Mouse (Mus musculus): Measurements from ENCODE around the gene Cbfa2t2. TPM values are rescaled to one million over a fixed set of nuclear protein-coding genes. Genes with fewer than 3 reads are reported as not detected.

Cbfa2t2 gene
- polyA plus RNA-seq, 1 experiment from 2014 or later, result 43.6 TPM

GRCm38 (mm10) chr2:154565562-154565961 lies 129.3 kb downstream of the Cbfa2t2 start:
- no peak overlapping the region for H3K4me3 ChIP-seq (ENCODE audit: low read depth, low read length)
- H3K9ac ChIP-seq (replicated peaks; ENCODE audit: low read depth, low read length), result no peak overlapping the region
- no peak for ATAC-seq (ENCODE audit: insufficient number of reproducible peaks, insufficient read depth, low FRiP score, low read depth)
- 73% methylated on average over 3 of the region's 3 CpGs for WGBS
- H3K4me2 ChIP-seq (replicated peaks; ENCODE audit: low read depth, low read length), result no peak overlapping the region
- H3K4me1 ChIP-seq (ENCODE audit: control insufficient read depth, insufficient read depth, low read length), result peaks cover 31% of the 10 kb centered on the region
- no peak overlapping the region for H3K27ac ChIP-seq (ENCODE audit: low read length)
- no peaks in the 10 kb centered on the region for H3K27me3 ChIP-seq (ENCODE audit: control insufficient read depth, insufficient read depth, low read length)
- H3K36me3 ChIP-seq (ENCODE audit: control insufficient read depth, insufficient read depth, low read length), result peaks cover 15% of the 10 kb centered on the region
- H3K9me3 ChIP-seq (ENCODE audit: control insufficient read depth, low read depth, low read length), result no peaks in the 10 kb centered on the region

GRCm38 (mm10) chr2:154566641-154567040 lies 130.4 kb downstream of the Cbfa2t2 start:
- ATAC-seq (ENCODE audit: insufficient number of reproducible peaks, insufficient read depth, low FRiP score, low read depth), result no peak
- WGBS, result 34% methylated on average over 8 of the region's 8 CpGs
- H3K4me2 ChIP-seq (replicated peaks; ENCODE audit: low read depth, low read length), result no peak overlapping the region
- no peaks in the 10 kb centered on the region for H3K9me3 ChIP-seq (ENCODE audit: control insufficient read depth, low read depth, low read length)
- no peak overlapping the region for H3K9ac ChIP-seq (replicated peaks; ENCODE audit: low read depth, low read length)
- peaks cover 7% of the 10 kb centered on the region for H3K36me3 ChIP-seq (ENCODE audit: control insufficient read depth, insufficient read depth, low read length)
- H3K27me3 ChIP-seq (ENCODE audit: control insufficient read depth, insufficient read depth, low read length), result no peaks in the 10 kb centered on the region
- H3K4me1 ChIP-seq (ENCODE audit: control insufficient read depth, insufficient read depth, low read length), result peaks cover 31% of the 10 kb centered on the region
- H3K27ac ChIP-seq (ENCODE audit: low read length), result no peak overlapping the region
- no peak overlapping the region for H3K4me3 ChIP-seq (ENCODE audit: low read depth, low read length)

- no peaks in the 10 kb centered on the region for H3K27me3 ChIP-seq (ENCODE audit: control insufficient read depth, insufficient read depth, low read length)
- H3K9ac ChIP-seq (replicated peaks; ENCODE audit: low read depth, low read length), result no peak overlapping the region
- peak overlapping the region; percentile 72 for H3K4me3 ChIP-seq (ENCODE audit: low read depth, low read length)
- WGBS, result 61% methylated on average over 2 of the region's 2 CpGs
- H3K27ac ChIP-seq (ENCODE audit: low read length), result peak overlapping the region; percentile 89; the same call in 1 of the 2 replicates
- peaks cover 4% of the 10 kb centered on the region for H3K36me3 ChIP-seq (ENCODE audit: control insufficient read depth, insufficient read depth, low read length)
- H3K4me2 ChIP-seq (replicated peaks; ENCODE audit: low read depth, low read length), result peak overlapping the region; percentile 82
- no peak for ATAC-seq (ENCODE audit: insufficient number of reproducible peaks, insufficient read depth, low FRiP score, low read depth)
- H3K9me3 ChIP-seq (ENCODE audit: control insufficient read depth, low read depth, low read length), result no peaks in the 10 kb centered on the region
- H3K4me1 ChIP-seq (ENCODE audit: control insufficient read depth, insufficient read depth, low read length), result peaks cover 31% of the 10 kb centered on the region
Observed at GRCm38 (mm10) chr2:154567766-154568165, 131.5 kb downstream of the Cbfa2t2 start.

GRCm38 (mm10) chr2:154568329-154569070 lies 132.2 kb downstream of the Cbfa2t2 start:
- Histone ChIP-seq H3K4me2 (replicated peaks; ENCODE audit: low read depth, low read length) (peak overlapping the region; percentile 82), H3K27me3 (ENCODE audit: control insufficient read depth, insufficient read depth, low read length) (no peaks in the 10 kb centered on the region), H3K9ac (replicated peaks; ENCODE audit: low read depth, low read length) (peak overlapping the region; percentile 87), H3K4me3 (ENCODE audit: low read depth, low read length) (peak overlapping the region; percentile 72), H3K9me3 (ENCODE audit: control insufficient read depth, low read depth, low read length) (no peaks in the 10 kb centered on the region), H3K4me1 (ENCODE audit: control insufficient read depth, insufficient read depth, low read length) (peaks cover 31% of the 10 kb centered on the region), H3K36me3 (ENCODE audit: control insufficient read depth, insufficient read depth, low read length) (peaks cover 2% of the 10 kb centered on the region; the same call in 1 of the 2 replicates), H3K27ac (ENCODE audit: low read length) (peak overlapping the region; percentile 89)
- 13% methylated on average over 10 of the region's 10 CpGs for WGBS
- peak; percentile 2; the same call in 1 of the 2 replicates for ATAC-seq (ENCODE audit: insufficient number of reproducible peaks, insufficient read depth, low FRiP score, low read depth)

GRCm38 (mm10) chr2:154569071-154569748 lies 132.9 kb downstream of the Cbfa2t2 start:
- peak overlapping the region; percentile 82 for H3K4me2 ChIP-seq (replicated peaks; ENCODE audit: low read depth, low read length)
- H3K9ac ChIP-seq (replicated peaks; ENCODE audit: low read depth, low read length), result peak overlapping the region; percentile 87
- peak overlapping the region; percentile 72 for H3K4me3 ChIP-seq (ENCODE audit: low read depth, low read length)
- peaks cover 2% of the 10 kb centered on the region; the same call in 1 of the 2 replicates for H3K36me3 ChIP-seq (ENCODE audit: control insufficient read depth, insufficient read depth, low read length)
- no peaks in the 10 kb centered on the region for H3K27me3 ChIP-seq (ENCODE audit: control insufficient read depth, insufficient read depth, low read length)
- peak; percentile 85 for ATAC-seq (ENCODE audit: insufficient number of reproducible peaks, insufficient read depth, low FRiP score, low read depth)
- H3K4me1 ChIP-seq (ENCODE audit: control insufficient read depth, insufficient read depth, low read length), result peaks cover 31% of the 10 kb centered on the region
- H3K27ac ChIP-seq (ENCODE audit: low read length), result peak overlapping the region; percentile 89
- under 1% methylated on average over 69 of the region's 70 CpGs for whole genome bisulfite sequencing
- H3K9me3 ChIP-seq (ENCODE audit: control insufficient read depth, low read depth, low read length), result no peaks in the 10 kb centered on the region

- peaks cover 31% of the 10 kb centered on the region for H3K4me1 ChIP-seq (ENCODE audit: control insufficient read depth, insufficient read depth, low read length)
- WGBS, result 1% methylated on average over 35 of the region's 44 CpGs
Observed at GRCm38 (mm10) chr2:154569836-154570286, 133.6 kb downstream of the Cbfa2t2 start, which contains the start of gene E2f1. Gene E2f1 (minus strand): TSS chr2:154569892.

GRCm38 (mm10) chr2:154570666-154571065 lies 134.4 kb downstream of the Cbfa2t2 start:
- no peaks in the 10 kb centered on the region for H3K9me3 ChIP-seq (ENCODE audit: control insufficient read depth, low read depth, low read length)
- H3K27ac ChIP-seq (ENCODE audit: low read length), result peak overlapping the region; percentile 67; the same call in 1 of the 2 replicates
- H3K27me3 ChIP-seq (ENCODE audit: control insufficient read depth, insufficient read depth, low read length), result no peaks in the 10 kb centered on the region
- no peak overlapping the region; the same call in 1 of the 2 replicates for H3K4me3 ChIP-seq (ENCODE audit: low read depth, low read length)
- H3K4me1 ChIP-seq (ENCODE audit: control insufficient read depth, insufficient read depth, low read length), result peaks cover 29% of the 10 kb centered on the region
- H3K4me2 ChIP-seq (replicated peaks; ENCODE audit: low read depth, low read length), result peak overlapping the region; percentile 64; the same call in 1 of the 2 replicates
- H3K36me3 ChIP-seq (ENCODE audit: control insufficient read depth, insufficient read depth, low read length), result 0 out of 2 replicates have a peak, but pooled peaks cover under 1% of the 10 kb centered on the region
- H3K9ac ChIP-seq (replicated peaks; ENCODE audit: low read depth, low read length), result no peak overlapping the region
- no peak for ATAC-seq (ENCODE audit: insufficient number of reproducible peaks, insufficient read depth, low FRiP score, low read depth)
- WGBS, result 60% methylated on average over 4 of the region's 4 CpGs

More at GRCm38 (mm10) chr2:154569836-154570286, 133.6 kb downstream of the Cbfa2t2 start, which contains the start of gene E2f1:
- peak within 1 kb of the TSS; percentile 89 for H3K27ac ChIP-seq (ENCODE audit: low read length)
- ATAC-seq (ENCODE audit: insufficient number of reproducible peaks, insufficient read depth, low FRiP score, low read depth), result peak; percentile 96
- peak within 1 kb of the TSS; percentile 82 for H3K4me2 ChIP-seq (replicated peaks; ENCODE audit: low read depth, low read length)
- H3K27me3 ChIP-seq (ENCODE audit: control insufficient read depth, insufficient read depth, low read length), result no peaks in the 10 kb centered on the region
- peak within 1 kb of the TSS; percentile 72 for H3K4me3 ChIP-seq (ENCODE audit: low read depth, low read length)
- H3K36me3 ChIP-seq (ENCODE audit: control insufficient read depth, insufficient read depth, low read length), result peaks cover 2% of the 10 kb centered on the region; the same call in 1 of the 2 replicates
- no peaks in the 10 kb centered on the region for H3K9me3 ChIP-seq (ENCODE audit: control insufficient read depth, low read depth, low read length)
- peak within 1 kb of the TSS; percentile 87 for H3K9ac ChIP-seq (replicated peaks; ENCODE audit: low read depth, low read length)

GRCm38 (mm10) chr2:154571266-154571665 lies 135.0 kb downstream of the Cbfa2t2 start:
- no peak for ATAC-seq (ENCODE audit: insufficient number of reproducible peaks, insufficient read depth, low FRiP score, low read depth)
- 96% methylated on average over 4 of the region's 4 CpGs for WGBS
- H3K9me3 ChIP-seq (ENCODE audit: control insufficient read depth, low read depth, low read length), result no peaks in the 10 kb centered on the region

More at GRCm38 (mm10) chr2:154571266-154571665, 135.0 kb downstream of the Cbfa2t2 start:
- no peak overlapping the region for H3K4me3 ChIP-seq (ENCODE audit: low read depth, low read length)
- H3K27me3 ChIP-seq (ENCODE audit: control insufficient read depth, insufficient read depth, low read length), result no peaks in the 10 kb centered on the region
- H3K4me1 ChIP-seq (ENCODE audit: control insufficient read depth, insufficient read depth, low read length), result peaks cover 23% of the 10 kb centered on the region; the same call in 1 of the 2 replicates
- no peak overlapping the region for H3K9ac ChIP-seq (replicated peaks; ENCODE audit: low read depth, low read length)
- no peaks in the 10 kb centered on the region for H3K36me3 ChIP-seq (ENCODE audit: control insufficient read depth, insufficient read depth, low read length)
- no peak overlapping the region for H3K4me2 ChIP-seq (replicated peaks; ENCODE audit: low read depth, low read length)
- H3K27ac ChIP-seq (ENCODE audit: low read length), result no peak overlapping the region
